Mouse (Mus musculus) heart, adult 10 weeks (tissue): Measurements from ENCODE around the gene Appbp2. TPM values are rescaled to one million over a fixed set of nuclear protein-coding genes. Genes with fewer than 3 reads are reported as not detected.

ENCODE experiments used
- polyA plus RNA-seq: library from polyadenylated mRNA; stranded (reverse); fragments of 350-450 nt; fragmentation: Illumina TruSeq; extraction: RNeasy Lipid Tissue Mini Kit (QIAGEN cat#74804); gene quantifications from one replicate; pipeline ENCODE4 v1.2.3, GENCODE M21; 2014; ENCODE audit warnings: low read depth, low replicate concordance

The Appbp2 gene
- polyA plus RNA-seq: 13.4 TPM

GRCm38 (mm10) chr11:85234990-85235841 lies at the start of gene Appbp2:
Gene Appbp2 (minus strand): TSS chr11:85235130.

GRCm38 (mm10) chr11:85170058-85170740 lies 64.7 kb downstream of the Appbp2 start, which contains the start of gene 1700125H20Rik:
Gene 1700125H20Rik (plus strand): TSS chr11:85170404.

GRCm38 (mm10) chr11:85139581-85140540 lies 95.1 kb downstream of the Appbp2 start, which contains the start of gene Usp32:
Gene Usp32 (minus strand): TSS chr11:85140161.

Other genes with a start within 250 kb of the Appbp2 start
- gene Usp32, start 95.0 kb downstream of the Appbp2 start, polyA plus RNA-seq: 12.4 TPM
- gene 1700125H20Rik, start 64.7 kb downstream of the Appbp2 start, polyA plus RNA-seq: not detected
- gene Ppm1d, start 76.1 kb upstream of the Appbp2 start, polyA plus RNA-seq: 6.9 TPM
- gene Bcas3, start 118.0 kb upstream of the Appbp2 start, polyA plus RNA-seq: 27.7 TPM